Mouse (Mus musculus) midbrain, embryonic 14.5 days (tissue): ENCODE measurements around the gene Zfp61. TPM values are rescaled to one million over a fixed set of nuclear protein-coding genes. Genes with fewer than 3 reads are reported as not detected.

Experiments used
- ATAC-seq: fragments of 200-750 bp; cut with Nextera tagmentation; 2 replicates; pipeline ENCODE4 v1.8.0; 2017; ENCODE audit warnings: moderate number of reproducible peaks, moderate library complexity; ENCODE audit not compliant: low FRiP score, low TSS enrichment
- DNase-seq: peaks from one replicate; pipeline ENCODE4 v3.0.0-alpha.2; 2015
- H3K27ac ChIP-seq: fragments of 300-500 bp; sonication (generic); replicated peaks from 2 replicates; pipeline ENCODE4 v1.5.1; 2014; ENCODE audit warnings: mild to moderate bottlenecking, low read depth, low read length, moderate library complexity
- H3K27me3 ChIP-seq: fragments of 300-500 bp; sonication (generic); 2 replicates; pipeline ENCODE4 v1.6.1; 2014; ENCODE audit warnings: low read length, control low read depth, mixed read lengths; ENCODE audit not compliant: control insufficient read depth, insufficient read depth
- H3K36me3 ChIP-seq: fragments of 300-500 bp; sonication (generic); 2 replicates; pipeline ENCODE4 v1.6.1; 2014; ENCODE audit warnings: low read length, control low read depth; ENCODE audit not compliant: control insufficient read depth, insufficient read depth
- H3K4me1 ChIP-seq: fragments of 300-500 bp; sonication (generic); 2 replicates; pipeline ENCODE4 v1.6.1; 2014; ENCODE audit warnings: mild to moderate bottlenecking, antibody characterized with exemption, low read length, control low read depth; ENCODE audit not compliant: control insufficient read depth, insufficient read depth
- H3K4me2 ChIP-seq: fragments of 300-500 bp; sonication (generic); 2 replicates; pipeline ENCODE4 v1.6.1; 2014; ENCODE audit warnings: mild to moderate bottlenecking, low read length, moderate library complexity
- H3K4me3 ChIP-seq: fragments of 300-500 bp; sonication (generic); replicated peaks from 2 replicates; pipeline ENCODE4 v1.5.1; 2014; ENCODE audit warnings: low read depth, low read length
- H3K9ac ChIP-seq: fragments of 300-500 bp; sonication (generic); replicated peaks from 2 replicates; pipeline ENCODE4 v1.6.1; 2014; ENCODE audit warnings: mild to moderate bottlenecking, low read length, moderate library complexity
- H3K9me3 ChIP-seq: fragments of 300-500 bp; sonication (generic); 2 replicates; pipeline ENCODE4 v1.6.1; 2016; ENCODE audit warnings: low read length, control low read depth, mixed read lengths; ENCODE audit not compliant: control insufficient read depth
- WGBS: fragments of 180-500 bp; shearing (Covaris S2); extraction: QIAGEN DNeasy Blood & Tissue Kit; methylation state at CpG from one replicate; pipeline ENCODE4 v1.1.7; 2014; 5-methylcytosine and 5-hydroxymethylcytosine counted together
- polyA plus RNA-seq: library from polyadenylated mRNA; unstranded; fragments of >200 nt; fragmentation: Nextera tagmentation; extraction: Ambion mirVana; gene quantifications from 2 replicates; pipeline ENCODE4 v1.2.1, GENCODE M21; 2014

The Zfp61 gene
- polyA plus RNA-seq, 1 experiment from 2014 or later = 34.3 TPM

DNA sequence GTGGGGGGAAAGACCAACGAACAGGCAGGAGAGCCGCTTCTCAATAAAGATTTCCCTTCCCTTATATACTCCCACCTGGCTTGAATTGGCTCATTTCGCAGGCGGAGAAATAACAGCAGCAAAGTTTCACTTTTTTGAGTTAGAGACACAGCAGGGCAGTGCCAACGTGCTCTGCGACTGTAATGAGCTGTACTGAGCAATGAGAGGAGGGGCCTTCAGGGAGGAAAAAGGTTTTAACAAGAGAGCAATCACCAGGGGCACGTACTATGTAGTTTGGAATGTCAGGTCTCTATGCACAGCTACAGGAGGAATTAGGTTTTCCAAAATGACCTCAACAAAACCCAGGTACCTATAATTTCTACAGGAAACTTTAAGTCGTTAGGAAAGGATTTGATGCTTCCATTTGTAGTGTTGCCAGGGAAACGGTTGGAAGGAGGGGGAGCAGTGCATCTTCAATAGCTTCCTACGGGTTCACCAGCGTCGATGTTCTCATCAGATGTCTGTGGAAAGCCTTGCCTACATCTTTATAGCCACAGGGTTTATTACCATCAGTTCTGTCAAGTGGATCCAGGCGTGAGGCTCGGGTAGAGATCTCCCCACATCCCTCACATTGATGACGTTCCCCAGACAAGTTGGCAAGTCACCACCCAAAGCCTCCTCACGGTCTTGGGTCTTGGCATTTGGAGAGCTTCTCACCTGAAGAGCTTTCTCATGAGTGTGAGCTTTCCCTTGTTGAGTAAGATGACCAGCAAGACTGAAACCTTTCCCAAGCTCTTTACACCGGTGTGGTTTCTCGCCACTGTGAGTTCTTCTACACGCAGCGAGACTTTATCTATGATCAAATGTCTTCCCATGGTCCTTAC is 25.5 kb upstream of the Zfp61 start:
- 36% methylated on average over 20 of the region's 20 CpGs for WGBS
- Histone ChIP-seq H3K4me3 (peak overlapping the region; percentile 25; the same call in 1 of the 2 replicates), H3K4me2 (peak overlapping the region; percentile 50), H3K9me3 (peaks cover 8% of the 10 kb centered on the region; the same call in 1 of the 2 replicates), H3K36me3 (no peaks in the 10 kb centered on the region), H3K4me1 (no peaks in the 10 kb centered on the region), H3K27ac (no peak overlapping the region), H3K27me3 (no peaks in the 10 kb centered on the region), H3K9ac (no peak overlapping the region)
- DNase-seq (peak; percentile 48), ATAC-seq (no peak)

DNA sequence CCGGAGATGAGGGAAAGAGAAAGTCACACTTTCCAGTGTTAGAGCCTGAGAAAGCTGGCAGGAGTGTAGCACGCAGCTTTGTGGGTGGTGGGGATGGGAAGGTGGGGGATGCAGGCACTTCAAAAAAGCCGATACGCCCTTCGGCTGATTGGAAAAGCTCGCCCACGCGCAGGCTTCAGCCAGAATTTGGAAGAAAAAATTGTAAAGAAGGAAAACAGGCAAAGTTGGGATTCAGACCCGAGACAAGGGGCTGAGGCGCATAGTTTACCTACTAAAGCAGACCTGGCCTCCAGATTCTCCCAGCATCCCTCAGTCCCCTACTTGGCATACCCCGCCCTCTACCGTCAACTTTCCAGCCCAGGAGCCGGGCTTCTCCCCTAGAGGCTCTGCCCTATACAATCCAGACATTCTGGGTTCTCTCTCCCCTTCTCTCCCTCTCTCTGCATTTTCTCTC is 24.7 kb upstream of the Zfp61 start:
- Histone ChIP-seq H3K4me3 (peak overlapping the region; percentile 25), H3K9ac (no peak overlapping the region), H3K4me2 (peak overlapping the region; percentile 50), H3K9me3 (peaks cover 8% of the 10 kb centered on the region; the same call in 1 of the 2 replicates), H3K27ac (no peak overlapping the region), H3K27me3 (no peaks in the 10 kb centered on the region), H3K36me3 (no peaks in the 10 kb centered on the region), H3K4me1 (no peaks in the 10 kb centered on the region)
- WGBS = 11% methylated on average over 13 of the region's 13 CpGs
- ATAC-seq (no peak), DNase-seq (peak; percentile 58)

DNA sequence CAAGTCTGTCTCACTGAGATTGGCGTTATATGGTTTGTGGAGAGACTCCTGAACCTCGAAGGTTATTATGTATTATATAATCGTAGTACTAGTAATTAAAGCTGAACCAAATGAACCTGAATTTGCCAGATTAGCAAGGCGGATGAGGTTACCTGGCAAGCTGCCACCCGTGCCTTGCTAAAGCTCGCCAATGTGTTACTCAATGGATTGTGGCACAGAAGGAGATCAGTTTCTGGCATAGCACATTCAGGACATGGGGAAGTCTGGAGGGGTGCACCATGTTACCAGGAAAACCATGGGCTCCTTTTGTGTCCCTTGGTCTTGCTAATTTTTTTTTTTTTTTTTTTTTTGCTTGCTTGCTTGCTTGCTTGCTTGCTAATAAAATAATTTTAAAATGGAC is 24.2 kb upstream of the Zfp61 start:
- Histone ChIP-seq H3K9ac (no peak overlapping the region), H3K36me3 (no peaks in the 10 kb centered on the region), H3K4me3 (no peak overlapping the region; the same call in 1 of the 2 replicates), H3K4me2 (peak overlapping the region; percentile 50), H3K9me3 (peaks cover 8% of the 10 kb centered on the region; the same call in 1 of the 2 replicates), H3K27me3 (no peaks in the 10 kb centered on the region), H3K4me1 (no peaks in the 10 kb centered on the region), H3K27ac (no peak overlapping the region)
- 80% methylated on average over 6 of the region's 6 CpGs for WGBS
- ATAC-seq = no peak
- DNase-seq = peak; percentile 42

DNA sequence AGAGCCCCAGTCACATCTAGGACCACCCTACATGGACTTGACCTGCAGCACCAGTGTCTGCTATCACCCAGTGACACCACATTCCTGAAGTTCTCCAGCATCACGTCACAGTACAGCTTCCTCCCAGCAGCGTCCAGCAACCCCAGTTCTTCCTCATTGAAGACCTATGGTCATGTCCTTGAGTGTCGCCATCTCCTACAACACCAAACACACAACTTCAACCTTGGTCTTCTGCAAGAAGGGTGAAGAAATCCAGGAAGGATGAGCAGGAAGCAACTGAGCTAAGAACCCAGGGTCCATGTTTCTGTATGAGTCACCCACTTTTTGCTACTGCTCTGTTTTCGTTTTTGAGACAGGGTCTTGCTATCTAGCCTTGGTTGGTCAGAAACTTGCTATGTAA is 21.6 kb upstream of the Zfp61 start:
- H3K27ac ChIP-seq = no peak overlapping the region
- peaks cover 8% of the 10 kb centered on the region; the same call in 1 of the 2 replicates for H3K9me3 ChIP-seq
- H3K4me1 ChIP-seq = no peaks in the 10 kb centered on the region
- H3K27me3 ChIP-seq = no peaks in the 10 kb centered on the region
- no peak overlapping the region for H3K4me2 ChIP-seq
- no peak overlapping the region for H3K4me3 ChIP-seq
- ATAC-seq = no peak
- no peaks in the 10 kb centered on the region for H3K36me3 ChIP-seq
- no peak overlapping the region for H3K9ac ChIP-seq
- DNase-seq = no peak
- WGBS = 82% methylated on average over 4 of the region's 4 CpGs

DNA sequence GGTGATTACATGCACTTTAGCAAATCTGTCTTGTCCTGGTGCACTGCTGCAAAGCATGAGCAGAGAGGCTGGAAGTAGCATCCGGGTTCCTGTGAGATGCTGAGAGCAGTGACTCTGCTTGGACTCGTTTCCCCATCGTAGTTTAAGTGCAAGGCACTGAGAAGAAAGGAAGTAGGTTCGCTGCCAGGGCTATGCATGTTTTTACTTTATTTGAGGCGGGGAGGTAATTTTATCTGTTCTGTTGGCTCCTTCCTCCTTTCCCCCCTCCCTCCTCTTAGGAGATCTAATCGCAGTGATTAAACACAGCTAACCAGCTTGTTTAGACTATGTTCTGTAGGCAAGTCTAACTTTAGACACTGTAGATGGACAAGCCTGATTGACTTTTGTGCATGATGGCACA is 17.9 kb upstream of the Zfp61 start:
- no peak overlapping the region for H3K27ac ChIP-seq
- ATAC-seq (no peak), DNase-seq (no peak)
- H3K36me3 ChIP-seq = peaks cover 2% of the 10 kb centered on the region; the same call in 1 of the 2 replicates
- H3K4me1 ChIP-seq = peaks cover 5% of the 10 kb centered on the region
- H3K4me3 ChIP-seq = no peak overlapping the region
- no peak overlapping the region for H3K9ac ChIP-seq
- peaks cover 5% of the 10 kb centered on the region; the same call in 1 of the 2 replicates for H3K9me3 ChIP-seq
- 75% methylated on average over 6 of the region's 6 CpGs for WGBS
- H3K27me3 ChIP-seq = no peaks in the 10 kb centered on the region
- no peak overlapping the region for H3K4me2 ChIP-seq

DNA sequence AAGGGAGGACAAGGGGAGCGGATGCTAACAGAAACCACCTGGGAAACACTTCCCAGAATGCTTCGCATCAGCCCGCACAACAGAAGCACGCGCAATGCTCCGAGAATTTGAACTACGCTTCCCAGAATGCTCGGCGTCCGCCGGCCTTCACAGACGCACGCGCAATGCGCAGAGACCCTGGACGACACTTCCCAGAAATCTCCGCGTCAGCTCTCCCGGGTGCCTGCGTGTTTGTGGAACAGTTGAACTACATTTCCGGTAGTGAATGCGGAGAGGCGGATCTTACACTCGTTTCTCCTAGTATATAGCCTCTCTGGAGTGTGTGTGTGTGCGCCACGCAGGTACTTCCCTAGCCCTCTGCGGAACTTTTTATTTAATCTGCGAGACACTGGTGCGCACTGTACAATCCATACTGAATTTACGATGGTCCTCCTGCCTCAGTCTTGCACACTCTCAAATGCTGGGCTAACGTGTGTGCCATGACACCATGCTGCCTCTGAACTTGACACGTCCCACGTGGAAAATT is 15.6 kb upstream of the Zfp61 start, which contains the start of gene Zfp94:
Zfp94 (minus strand) TSS at position 100 of the 526 bp plus-strand sequence.
- Histone ChIP-seq H3K9ac (peak within 1 kb of the TSS; percentile 90), H3K4me2 (peak within 1 kb of the TSS; percentile 80), H3K27me3 (no peaks in the 10 kb centered on the region), H3K4me1 (peaks cover 5% of the 10 kb centered on the region), H3K36me3 (peaks cover 10% of the 10 kb centered on the region), H3K27ac (peak within 1 kb of the TSS; percentile 77), H3K4me3 (peak within 1 kb of the TSS; percentile 62), H3K9me3 (no peaks in the 10 kb centered on the region)
- DNase-seq (peak; percentile 99), ATAC-seq (peak; percentile 95)
- under 1% methylated on average over 33 of the region's 33 CpGs for WGBS

DNA sequence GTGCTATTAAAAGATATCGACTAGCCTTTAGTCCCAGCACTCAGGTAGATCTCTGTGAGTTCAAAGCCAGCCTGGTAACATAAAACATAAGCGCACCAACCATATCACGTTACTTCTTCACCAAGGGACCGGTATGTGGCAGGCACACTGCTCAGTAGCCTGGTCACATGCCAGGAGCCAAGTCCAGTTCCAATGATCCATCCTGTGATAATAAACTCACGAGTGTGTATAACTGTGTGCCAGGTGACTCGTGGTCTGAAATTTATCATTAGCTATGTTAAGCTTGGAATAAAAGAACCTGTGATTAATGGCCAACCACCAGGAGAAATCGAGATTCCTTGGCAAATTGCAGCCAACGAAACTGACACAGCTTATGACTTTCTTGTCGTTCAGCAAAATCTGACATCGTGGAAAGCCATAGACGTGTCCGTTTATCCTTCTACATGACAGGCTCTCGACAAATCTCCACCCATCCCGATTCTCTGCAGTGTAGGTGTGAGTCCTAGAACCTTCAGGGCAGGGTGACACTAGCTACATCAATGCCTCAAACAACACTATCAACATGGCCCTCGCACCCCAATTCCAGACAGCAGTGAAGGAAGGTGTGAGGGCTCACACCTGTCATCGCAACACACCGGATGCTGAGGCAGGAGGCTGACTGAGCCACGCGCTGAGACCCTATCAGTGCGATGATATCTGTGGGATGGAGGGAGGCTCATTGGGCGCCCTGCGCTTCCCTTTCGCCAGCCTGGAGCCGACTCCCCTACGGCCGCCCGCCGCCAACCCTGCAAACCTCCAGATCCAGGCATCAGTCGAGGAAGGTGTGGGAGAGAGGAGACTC is 14.9 kb upstream of the Zfp61 start:
- Histone ChIP-seq H3K4me1 (peaks cover 5% of the 10 kb centered on the region), H3K36me3 (peaks cover 17% of the 10 kb centered on the region), H3K9me3 (no peaks in the 10 kb centered on the region), H3K27me3 (no peaks in the 10 kb centered on the region), H3K4me3 (peak overlapping the region; percentile 62), H3K27ac (peak overlapping the region; percentile 75), H3K4me2 (peak overlapping the region; percentile 80), H3K9ac (peak overlapping the region; percentile 90)
- 31% methylated on average over 29 of the region's 29 CpGs for WGBS
- DNase-seq (no peak), ATAC-seq (peak; percentile 80; the same call in 1 of the 2 replicates)

DNA sequence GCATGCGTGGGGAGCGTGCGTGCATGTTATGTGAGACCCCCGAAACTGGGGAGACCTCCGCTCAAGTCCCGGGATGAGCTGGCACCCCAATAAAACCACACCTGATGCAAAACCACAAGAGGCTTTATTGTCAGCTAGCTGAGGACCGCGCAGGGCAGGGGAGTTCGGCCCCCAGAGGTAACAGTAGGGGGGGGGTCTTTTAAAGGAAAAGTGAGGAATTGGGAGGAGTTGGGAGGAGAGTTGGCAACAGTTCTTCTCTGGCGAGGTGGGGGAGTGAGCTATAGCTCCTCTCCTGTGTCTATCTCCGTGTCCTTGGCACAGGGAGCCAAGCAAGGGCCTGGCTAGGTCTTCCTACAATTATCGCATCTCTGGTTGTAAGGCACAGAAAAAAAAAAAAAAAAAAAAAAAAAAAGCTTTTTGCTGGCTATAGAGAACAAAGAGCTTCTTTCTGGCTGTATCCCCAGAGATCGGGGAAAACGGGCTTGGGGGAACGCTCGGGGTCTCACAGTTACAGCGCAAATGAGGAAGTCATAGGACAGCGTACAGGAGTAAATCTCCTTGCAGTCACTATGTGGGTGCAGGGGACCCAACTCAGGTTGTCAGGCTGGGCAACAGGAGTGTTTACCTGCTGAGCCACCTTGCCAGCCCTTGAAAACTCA is 1.1 kb downstream of the Zfp61 start:
- Histone ChIP-seq H3K9me3 (no peaks in the 10 kb centered on the region), H3K27me3 (no peaks in the 10 kb centered on the region), H3K4me3 (peak overlapping the region; percentile 75), H3K9ac (peak overlapping the region; percentile 82), H3K4me2 (peak overlapping the region; percentile 83), H3K27ac (peak overlapping the region; percentile 91), H3K4me1 (peaks cover 12% of the 10 kb centered on the region), H3K36me3 (peaks cover 53% of the 10 kb centered on the region)
- under 1% methylated on average over 18 of the region's 18 CpGs for WGBS
- DNase-seq (peak; percentile 24), ATAC-seq (peak; percentile 35)
